Mouse (Mus musculus) liver, postnatal 0 days (tissue): Measurements from ENCODE around the gene Gga3.

Source experiments
- CTCF ChIP-seq: sonication (generic); IDR thresholded peaks from 2 replicates; pipeline ENCODE4 v1.5.1; 2016; ENCODE audit warnings: antibody characterized with exemption, low read depth
- EP300 ChIP-seq: IDR thresholded peaks from 2 replicates; pipeline ENCODE4 v1.6.1; 2016; ENCODE audit warnings: antibody characterized with exemption, low read depth, mild to moderate bottlenecking

DNA sequence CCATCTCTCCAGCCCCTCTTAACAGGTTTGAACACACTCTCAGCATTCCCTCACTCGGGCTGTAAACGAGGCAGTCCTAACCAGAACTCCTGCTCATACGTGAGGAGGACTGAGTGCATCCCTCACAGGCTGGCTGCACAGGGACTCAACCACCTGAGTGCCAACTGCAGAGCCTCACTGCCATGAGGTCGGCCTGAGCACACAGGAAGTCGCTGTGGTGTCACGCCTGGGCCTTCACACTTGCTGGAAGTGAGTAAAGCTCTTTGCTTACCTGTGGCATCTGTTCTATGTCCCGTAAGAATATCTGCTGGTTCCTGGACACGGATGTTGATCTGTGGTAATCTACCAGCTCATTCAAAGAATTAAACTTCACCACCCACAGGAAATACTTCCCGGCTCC, 42.6 kb upstream of the Gga3 start:
- TF ChIP-seq EP300 = no peak
- TF ChIP-seq CTCF = no peak
